Mouse (Mus musculus) G1E-ER4 (cell line): ENCODE data around the gene Prpf8. TPM values are rescaled to one million over a fixed set of nuclear protein-coding genes. Genes with fewer than 3 reads are reported as not detected.

ENCODE experiments used
- GATA1 ChIP-seq: IDR thresholded peaks from one replicate; pipeline ENCODE4 v1.8.0; 2012; ENCODE audit warnings: low read length, inconsistent platforms
- polyA plus RNA-seq: library from polyadenylated mRNA; stranded (reverse); fragments of >175 nt; gene quantifications from 2 replicates; pipeline ENCODE4 v1.2.3, GENCODE M21; 2012

Prpf8 gene
- 57.7 and 84.3 TPM in 2 replicates for polyA plus RNA-seq

DNA sequence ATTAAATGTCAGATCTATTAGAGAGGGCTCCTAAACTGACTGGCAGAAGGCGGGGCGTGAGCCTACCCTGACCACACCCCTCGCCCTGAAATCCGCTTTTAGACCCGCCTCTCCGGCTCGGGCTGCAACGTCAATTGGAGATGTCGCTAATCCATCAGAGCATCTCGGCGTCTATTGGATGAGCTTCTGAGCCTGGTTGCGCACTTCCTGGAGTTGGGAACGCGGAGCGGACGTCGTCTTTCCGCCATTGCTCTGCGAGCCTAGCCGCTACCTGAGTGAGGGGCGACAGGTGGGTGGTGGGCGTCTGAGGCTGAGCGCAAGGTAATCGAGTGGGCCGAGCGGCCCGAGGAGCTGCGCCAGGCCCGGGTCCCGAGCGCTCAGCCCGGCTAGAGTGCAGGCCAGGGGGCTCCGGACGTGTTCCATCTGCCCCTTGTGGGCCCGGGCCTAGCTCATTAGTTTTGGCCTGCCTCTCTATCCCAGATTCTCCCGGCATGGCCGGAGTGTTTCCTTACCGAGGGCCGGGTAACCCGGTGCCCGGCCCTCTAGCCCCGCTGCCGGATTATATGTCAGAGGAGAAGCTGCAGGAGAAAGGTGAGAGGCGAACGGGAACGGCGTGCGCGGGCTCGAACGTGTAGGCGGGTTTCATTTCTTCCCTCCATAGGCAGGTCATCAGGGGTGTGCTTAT is at the start of gene Prpf8:
Prpf8 (plus strand) TSS at position 216 of the 685 bp plus-strand sequence.
- TF ChIP-seq GATA1 = no peak

DNA sequence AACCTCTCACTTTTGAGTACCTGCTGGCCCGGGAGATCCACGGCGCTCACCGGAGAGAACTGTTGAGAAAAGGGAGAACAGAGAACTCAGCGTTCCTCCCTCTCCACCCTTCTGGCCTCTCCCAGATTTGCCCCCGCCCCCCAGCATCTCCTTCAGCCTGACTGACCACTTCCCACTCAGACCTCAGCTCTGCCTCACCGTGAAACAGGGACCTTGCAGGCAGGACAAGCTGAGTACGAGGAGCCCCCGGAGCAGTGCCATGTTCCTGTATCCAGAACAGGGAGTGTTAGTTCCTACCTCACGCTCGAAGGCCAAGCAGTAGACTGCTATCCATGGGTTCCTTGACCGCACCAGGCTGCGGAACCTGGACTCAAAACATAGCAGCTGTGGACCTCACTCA is 48.4 kb upstream of the Prpf8 start:
- TF ChIP-seq GATA1 = no peak

DNA sequence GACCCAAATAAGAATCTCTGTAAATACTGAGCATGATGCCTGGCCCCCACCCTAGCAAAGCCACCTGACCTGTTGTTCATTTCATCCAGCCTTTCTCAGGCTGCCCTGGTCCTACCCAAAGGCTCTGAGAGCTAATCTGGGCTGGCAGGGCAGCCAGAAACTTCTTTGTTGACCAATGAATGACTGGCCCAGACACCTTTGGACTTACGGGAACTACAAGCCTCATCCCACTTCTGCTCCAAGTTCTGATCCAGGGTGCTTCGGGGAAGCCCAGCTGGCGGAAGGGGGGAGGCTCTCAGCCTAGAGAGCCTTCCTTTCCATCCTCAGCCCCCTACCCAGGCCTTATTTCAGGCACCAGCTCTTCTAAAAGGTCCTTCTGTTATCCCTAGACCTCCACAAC is 47.8 kb upstream of the Prpf8 start:
- TF ChIP-seq GATA1 = no peak

- no peak for TF ChIP-seq GATA1
Observed at GRCm38 (mm10) chr11:75439363-75439762, 47.3 kb upstream of the Prpf8 start, which contains the start of gene Serpinf2. TSS of gene Serpinf2 (minus strand) at chr11:75439591.

DNA sequence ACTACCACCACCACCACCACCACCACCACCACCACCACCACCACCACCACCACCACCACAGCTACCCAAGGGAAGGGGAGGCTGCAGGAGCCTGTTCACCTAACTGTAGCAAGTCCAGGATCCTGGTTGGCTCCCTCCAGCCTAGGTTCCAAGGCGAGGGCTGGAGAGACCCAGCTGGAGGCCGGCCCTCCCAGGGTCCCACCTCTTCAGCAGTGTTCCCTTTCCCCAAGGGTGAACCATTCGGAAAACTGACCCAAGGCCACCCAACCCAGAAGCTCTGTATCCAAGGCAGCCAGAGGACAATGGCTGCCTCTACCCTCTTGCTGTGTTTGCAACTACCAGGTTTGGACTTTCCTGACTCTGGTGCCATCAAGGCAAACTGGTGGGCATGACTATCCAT is 46.7 kb upstream of the Prpf8 start:
- TF ChIP-seq GATA1 = no peak

DNA sequence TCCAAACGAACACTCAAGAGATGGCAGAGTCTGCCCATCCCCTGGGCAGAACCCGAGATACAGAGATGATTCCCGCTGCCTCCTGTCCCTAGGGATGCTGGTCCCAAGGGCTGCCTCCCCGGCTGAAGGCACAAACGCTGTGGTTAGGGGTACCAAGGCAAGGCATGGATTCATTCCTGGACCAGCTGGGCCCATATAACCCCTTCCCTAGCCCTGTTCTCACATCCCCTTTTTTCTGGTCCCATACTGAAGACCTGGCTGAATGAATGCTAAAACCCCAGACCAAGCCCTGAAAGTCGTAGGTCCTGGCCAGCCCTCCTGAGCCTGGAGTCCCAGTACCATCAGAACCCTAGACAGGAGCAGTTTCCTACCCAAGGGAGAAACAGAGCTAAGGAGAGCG is 45.6 kb upstream of the Prpf8 start:
- TF ChIP-seq GATA1 = no peak

GRCm38 (mm10) chr11:75441601-75442000 is 45.0 kb upstream of the Prpf8 start:
- TF ChIP-seq GATA1 = no peak

DNA sequence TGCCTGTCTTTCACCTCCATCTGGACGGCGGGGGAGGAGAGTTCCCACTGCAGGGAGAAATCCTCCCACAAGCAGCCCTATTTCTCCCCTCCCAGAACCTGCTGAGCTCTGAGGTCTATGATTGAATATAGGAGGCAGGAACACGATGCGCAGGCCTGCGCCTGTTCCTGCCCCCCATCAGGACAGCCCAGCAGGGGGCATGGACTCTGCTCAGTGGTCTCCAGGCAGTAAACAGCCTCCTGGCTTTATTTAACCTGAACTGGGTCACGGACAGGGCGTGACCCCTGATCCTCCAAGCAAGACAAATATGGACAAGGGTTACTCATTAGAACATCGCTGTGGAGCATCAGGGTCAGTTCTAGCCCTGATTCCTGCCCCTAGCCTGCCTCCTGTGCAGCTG is 42.9 kb upstream of the Prpf8 start:
- no peak for TF ChIP-seq GATA1

DNA sequence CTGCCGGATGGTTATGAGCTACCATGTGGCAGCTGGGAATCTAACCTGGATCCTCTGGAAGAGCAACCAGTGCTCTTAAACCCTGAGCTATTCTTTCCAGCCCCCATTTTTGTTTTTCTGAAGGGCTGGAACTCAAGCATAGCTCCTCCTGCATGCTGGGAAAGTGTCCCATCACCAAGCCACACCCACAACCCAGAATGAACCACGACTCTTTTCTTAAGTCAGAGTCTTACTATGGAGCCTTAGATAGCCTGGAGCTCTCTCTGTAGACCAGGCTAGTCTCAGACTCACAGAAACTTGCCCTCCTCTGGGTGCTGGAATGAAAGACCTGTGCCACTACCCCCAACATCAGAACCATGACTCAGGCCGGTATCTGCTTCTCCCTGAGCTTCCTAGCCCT is 38.0 kb upstream of the Prpf8 start:
- no peak for TF ChIP-seq GATA1

- TF ChIP-seq GATA1 = no peak
Observed at GRCm38 (mm10) chr11:75449695-75450094, 36.9 kb upstream of the Prpf8 start.

DNA sequence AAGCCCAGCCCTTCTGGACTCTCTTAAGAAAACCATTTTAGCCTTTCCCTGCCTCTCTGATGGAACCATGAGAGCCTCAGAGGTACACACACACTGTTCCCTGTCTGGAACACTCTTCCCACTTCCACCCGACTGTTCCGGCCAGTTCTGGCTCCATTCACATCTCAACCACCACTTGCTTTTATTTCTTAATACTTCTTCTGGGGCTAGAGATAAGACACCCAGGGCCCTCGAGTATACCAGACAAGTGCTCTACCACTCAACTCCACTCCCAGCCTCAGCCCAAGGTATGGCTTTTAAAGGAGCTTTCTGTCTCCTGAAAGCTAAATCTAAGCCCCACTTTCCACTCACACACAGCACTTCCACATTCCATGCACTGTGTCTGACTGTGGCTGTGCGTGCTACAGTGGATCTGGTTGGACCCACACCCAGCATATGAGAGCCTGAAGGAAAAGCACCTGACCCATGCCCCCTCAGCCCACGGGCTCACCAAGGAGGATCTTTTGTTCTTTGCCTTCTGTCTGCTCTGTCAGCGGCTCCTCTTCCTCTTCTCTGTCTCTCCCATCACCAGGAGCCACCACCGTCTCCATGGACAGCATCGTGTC is 36.2 kb upstream of the Prpf8 start:
- no peak for TF ChIP-seq GATA1

DNA sequence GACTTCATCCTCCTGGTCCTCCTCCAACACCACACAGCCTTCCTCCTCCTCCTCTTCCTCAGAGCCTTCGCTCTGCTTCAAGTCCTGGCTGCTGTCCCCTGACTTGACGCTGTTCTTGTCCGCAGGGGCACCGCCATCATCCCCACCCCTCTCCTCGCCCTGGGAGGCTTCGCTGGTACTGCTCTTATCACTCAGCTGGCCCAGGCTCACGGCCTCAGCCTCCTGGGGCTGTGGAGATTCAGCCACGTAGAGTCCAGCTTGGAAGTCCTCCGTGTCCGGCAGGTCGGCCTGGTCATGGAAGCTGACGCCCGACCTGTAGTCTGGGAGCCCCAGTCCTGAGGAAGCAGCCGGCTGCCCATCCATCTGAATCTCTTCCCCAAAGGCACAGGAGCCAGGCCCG is 35.7 kb upstream of the Prpf8 start:
- no peak for TF ChIP-seq GATA1

DNA sequence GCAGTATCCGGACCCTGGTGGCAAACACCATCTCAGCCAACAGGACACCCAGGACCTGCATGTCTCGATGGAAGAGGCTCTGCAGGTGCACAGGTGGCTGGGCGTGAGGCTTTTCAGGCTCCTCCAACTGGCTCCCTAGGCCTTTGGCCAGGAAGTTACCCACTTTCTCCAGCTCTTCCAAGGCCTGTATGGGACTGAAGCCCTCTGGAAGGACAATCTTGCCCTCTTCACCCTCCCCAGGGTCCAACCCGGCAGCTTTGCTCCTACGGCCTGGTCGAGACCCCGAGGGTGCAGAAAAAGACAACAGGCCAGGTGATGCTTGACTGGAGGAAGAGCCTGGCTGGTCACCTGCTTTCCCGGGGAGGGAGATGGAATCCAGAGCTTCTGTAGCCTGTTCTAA is 34.5 kb upstream of the Prpf8 start:
- no peak for TF ChIP-seq GATA1

- no peak for TF ChIP-seq GATA1
Observed at GRCm38 (mm10) chr11:75452812-75453557, 33.6 kb upstream of the Prpf8 start.

- TF ChIP-seq GATA1 = no peak
Observed at GRCm38 (mm10) chr11:75453991-75454930, 32.4 kb upstream of the Prpf8 start, which contains the start of gene Wdr81. TSS of gene Wdr81 (minus strand) at chr11:75454717.
